Mouse (Mus musculus) cerebellum, postnatal 14 days (tissue): ENCODE results near the gene Kidins220.

Source experiments
- DNase-seq, 2 experiments: peaks; one replicate each; pipeline ENCODE4 v3.0.0; 2021; ENCODE audit warnings: mixed read lengths in 2 of 2

Gene Kidins220

DNA sequence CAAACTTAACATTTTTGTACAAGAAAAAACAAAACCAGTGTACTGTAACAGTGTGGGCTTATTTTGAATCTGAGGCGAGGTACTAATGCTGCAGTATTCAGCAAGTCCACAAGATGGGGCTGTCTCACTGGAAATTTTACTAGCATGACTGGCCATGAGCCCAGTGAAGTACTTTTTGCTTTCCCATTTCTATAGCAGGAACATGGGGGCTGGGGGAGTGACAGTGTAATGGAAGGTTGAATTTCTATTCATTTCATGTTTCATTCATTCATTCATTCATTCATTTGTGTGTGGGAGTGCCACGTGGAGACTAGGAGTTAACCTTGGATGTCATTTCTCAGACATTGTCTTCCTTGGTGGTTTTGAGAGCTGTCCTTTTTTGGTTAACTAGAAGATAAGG, 52.7 kb downstream of the Kidins220 start:
- DNase-seq, result peak; percentile 79 to 81

- DNase-seq, result peak; percentile 29 to 43
These were observed 59.1 kb downstream of the Kidins220 start for GRCm38 (mm10) chr12:25033662-25034337.

DNA sequence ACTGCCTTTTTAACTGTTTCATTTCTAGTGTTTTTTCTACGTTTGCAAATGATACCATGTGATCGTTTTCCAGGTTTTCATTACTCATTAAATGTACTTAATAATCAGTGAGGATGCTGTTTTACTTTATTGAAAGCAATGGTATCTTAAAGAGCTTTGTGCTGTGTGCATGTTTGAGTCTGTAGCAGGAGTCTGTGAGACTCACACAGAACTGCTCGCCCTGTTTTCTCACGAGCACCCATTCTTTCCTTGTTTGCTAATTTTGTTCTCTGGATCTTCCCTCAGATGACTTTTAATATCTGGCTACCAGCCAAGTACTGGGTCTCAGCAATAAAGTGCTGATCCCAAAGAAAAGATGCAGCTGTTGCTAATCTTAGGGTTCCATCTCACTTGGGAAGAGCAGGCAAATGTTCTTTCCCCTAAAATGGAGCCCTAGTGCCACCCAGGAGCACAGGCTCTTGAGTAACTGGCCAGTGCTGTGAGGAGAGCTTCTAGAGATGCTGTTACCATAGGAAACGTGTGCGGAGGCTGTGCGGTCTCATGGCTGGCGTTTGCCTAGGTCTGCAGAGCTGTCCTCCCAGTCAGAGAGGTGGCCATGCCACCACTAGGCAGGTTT, 59.7 kb downstream of the Kidins220 start:
- DNase-seq, result peak in 1 of 2 experiments; percentile 18

GRCm38 (mm10) chr12:25036024-25036423, 61.3 kb downstream of the Kidins220 start:
- no peak for DNase-seq

DNA sequence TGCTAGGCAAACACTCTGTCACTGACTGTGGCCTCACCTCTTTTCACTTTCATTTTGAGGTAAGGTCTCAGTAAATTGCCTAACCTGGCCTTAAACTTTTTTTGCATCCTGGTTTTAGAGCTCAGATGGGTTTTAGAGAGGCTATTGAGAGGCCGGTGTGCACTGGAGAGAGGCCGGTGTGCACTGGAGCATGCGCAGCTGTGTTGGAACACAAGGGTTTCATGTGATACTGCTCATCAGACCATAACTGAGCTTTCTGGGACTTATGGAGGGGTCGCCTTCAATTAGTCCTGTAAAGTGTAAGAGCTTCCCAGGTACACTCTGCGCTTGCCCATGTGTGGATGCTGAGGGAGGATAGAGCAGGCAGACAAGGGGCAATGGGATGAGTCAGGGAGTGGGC, 62.5 kb downstream of the Kidins220 start:
- no peak for DNase-seq

DNA sequence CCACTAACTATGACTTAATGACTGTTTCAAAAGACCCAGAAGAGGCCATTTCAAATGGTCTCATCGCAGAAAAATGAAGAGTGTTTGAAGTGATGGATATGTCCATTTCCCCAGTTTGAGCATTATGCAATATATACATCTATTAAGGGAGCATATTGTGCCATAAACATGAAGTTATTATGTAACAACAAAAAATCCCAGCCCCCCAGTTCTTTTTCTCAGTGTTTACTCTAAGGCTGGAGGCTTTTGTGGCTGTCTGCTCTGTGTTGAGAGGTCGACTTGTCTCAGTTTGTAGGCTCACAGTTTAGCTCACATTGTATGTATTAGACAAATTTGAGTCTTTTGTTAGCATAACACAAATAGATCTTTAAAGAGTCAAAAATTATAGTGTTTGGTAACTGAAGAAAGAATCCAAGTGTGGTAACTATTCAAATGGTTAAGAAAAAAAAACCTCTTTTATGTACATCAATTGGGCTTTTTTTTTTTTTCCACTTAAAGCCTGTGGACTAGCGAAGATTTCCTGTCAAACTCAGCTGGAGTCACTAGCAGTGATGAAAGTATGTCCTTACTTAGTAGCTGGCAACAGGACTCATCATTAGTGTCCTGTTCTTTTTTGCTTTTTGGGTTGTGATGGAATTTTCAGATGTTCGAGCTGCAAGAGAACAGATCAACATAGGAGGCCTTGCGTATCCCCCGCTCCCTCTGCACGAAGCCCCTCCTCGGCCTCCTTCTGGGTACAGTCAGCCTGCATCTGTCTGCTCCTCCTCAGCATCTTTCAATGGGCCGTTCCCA, 63.2 kb downstream of the Kidins220 start:
- DNase-seq, result no peak

DNA sequence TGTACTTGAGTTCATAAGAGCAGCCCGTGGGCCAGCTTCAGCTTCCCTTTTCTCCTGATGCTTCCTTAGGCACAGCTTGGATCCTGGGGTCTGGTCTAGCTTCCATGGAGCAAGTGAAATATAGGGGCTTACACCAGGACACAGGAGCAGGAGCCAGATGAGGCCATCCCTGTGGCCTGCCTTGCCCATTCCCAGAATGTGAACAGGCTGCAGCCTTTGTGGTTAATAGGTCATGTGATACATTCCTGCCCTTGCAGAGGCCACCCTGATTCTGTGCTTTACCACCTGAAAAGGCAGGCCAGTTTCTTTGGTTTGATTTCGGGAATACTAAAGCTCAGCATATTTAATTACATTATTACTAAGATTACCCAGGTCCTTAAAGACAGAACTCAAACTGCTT, 69.3 kb downstream of the Kidins220 start:
- no peak for DNase-seq

DNA sequence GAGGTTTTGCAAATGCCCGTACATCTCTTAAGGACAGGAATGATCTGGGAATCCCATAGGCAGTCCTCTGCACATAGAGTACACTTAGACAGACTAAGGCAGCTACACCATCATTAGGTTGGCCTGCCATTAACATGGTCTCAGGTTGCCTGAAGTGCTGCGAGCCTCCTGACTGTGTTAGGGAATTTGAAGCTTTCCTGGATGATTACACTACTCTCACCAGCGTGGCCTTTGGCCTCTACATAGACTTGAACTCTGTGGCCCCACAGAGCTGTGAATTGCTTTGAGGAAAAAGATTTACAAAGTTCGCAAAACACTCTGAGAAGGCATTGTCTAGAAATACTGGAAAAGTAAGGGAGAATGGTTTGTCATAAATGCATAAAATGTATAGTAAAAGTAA, 69.9 kb downstream of the Kidins220 start:
- no peak for DNase-seq

- DNase-seq, result no peak
These were observed 74.5 kb downstream of the Kidins220 start for GRCm38 (mm10) chr12:25049253-25049652.

DNA sequence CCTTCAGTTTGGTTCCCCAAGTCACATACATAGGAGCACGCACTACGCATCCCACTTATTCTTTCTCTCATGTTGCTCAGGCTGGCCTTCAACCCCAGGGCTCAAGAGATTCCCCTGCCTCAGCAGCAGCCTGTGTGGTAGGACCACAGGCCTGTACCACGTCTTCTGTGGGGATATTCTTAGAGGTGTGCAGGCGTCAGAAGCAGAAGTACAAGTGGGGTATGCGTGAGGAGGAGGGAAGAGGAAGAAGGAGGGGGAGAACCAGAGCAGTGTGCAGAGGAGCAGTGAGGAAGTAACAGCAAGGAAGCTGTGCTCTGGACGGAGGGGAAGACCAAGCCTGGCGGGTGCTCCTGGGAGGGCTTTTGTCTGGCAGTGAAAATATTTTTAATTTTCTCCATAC, 79.8 kb downstream of the Kidins220 start:
- no peak for DNase-seq

DNA sequence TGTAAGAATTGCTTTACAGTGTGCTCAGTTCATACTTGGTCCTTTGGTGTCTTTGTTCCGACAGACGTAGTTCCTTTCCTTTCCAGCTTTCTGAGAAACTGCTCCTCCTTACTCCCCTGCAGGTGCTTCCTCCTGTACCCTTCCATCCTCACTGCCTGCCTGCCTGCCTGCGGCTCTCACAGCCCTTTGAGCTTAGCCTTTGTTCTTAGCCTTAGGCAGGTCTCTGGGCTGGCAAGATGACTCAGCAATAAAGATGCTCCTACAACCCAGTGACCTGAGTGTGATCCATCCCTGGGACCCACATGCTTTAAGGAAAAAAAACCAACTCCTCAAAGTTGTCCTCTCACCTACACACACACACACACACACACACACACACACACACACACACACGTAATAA, 80.2 kb downstream of the Kidins220 start:
- no peak for DNase-seq

DNA sequence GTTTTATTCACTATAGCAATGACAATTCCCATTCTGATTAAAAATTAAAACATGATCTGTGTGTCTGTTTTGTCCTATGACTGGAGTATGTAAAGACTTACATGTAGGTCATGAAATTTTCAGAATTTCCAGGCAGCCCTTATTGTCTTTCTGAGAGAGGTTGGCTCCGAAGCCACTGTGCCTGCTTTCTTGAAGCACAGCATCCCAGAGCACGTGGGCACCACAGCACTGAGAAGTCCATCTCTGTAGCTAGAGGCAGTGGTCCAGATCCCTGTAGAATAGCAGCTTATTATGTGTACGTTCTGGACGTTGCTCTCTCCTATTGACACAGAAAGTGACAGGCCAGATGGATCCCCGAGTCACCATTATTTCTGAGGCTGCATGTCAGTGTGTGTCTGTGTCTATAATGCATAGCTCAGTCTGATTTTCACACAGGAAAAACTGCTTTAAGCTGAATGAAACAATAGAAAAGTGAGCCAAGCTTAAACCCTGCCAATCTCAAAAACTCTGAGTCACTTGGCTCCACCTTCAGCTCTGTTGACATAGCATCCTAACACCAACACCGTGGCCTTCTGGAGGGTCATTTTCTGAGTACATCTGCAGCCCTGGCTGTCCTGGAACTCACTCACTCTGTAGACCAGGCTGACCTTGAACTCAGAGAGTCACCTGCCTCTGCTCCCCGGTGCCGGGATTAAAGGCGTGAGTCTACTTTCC, 84.9 kb downstream of the Kidins220 start:
- DNase-seq, result no peak

DNA sequence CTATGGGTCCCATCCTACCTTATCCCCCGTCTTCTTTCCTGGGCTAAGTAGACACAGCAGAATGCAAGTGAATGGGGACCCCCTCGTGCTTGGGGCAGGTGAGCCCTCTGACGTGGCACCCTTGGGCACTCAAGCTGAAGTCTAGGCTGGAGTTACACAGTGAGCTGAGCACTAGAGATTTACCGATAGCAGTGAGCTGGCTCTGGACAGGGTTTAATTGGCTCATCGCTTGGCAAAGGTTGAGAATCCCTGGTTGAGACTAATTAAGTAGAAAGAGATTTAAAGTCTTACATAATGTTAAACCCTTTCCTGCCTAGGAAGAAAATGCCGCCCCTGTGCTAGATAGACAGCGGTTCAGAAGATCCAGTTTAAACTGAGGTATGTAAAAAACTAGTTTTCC, 86.2 kb downstream of the Kidins220 start:
- DNase-seq, result no peak

DNA sequence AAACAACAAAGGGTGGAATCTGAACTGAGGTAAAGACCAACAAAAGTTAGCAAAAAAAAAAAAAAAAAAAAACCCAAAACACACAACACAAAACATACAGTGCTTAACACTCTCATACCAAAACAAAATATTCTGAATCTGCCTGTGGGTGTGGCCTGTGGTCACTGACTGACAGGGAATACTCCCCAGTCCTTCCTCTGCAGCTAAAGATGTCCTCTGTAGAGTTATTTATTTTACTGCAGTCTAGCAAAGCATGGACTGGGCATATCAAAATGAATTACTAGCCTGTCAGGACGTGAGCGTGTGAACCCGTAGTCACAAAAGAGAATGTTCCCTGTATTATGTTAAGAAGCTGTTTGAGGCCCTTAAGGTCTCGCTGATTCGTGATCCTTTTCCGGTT, 87.5 kb downstream of the Kidins220 start:
- no peak for DNase-seq

GRCm38 (mm10) chr12:25073374-25073773, 98.6 kb downstream of the Kidins220 start:
- DNase-seq, result no peak

- no peak for DNase-seq
These were observed 99.6 kb downstream of the Kidins220 start for GRCm38 (mm10) chr12:25074344-25074743.

- no peak for DNase-seq
These were observed 108.8 kb downstream of the Kidins220 start for GRCm38 (mm10) chr12:25083260-25084178.

- no peak for DNase-seq
These were observed 112.2 kb downstream of the Kidins220 start for GRCm38 (mm10) chr12:25086966-25087365.

DNA sequence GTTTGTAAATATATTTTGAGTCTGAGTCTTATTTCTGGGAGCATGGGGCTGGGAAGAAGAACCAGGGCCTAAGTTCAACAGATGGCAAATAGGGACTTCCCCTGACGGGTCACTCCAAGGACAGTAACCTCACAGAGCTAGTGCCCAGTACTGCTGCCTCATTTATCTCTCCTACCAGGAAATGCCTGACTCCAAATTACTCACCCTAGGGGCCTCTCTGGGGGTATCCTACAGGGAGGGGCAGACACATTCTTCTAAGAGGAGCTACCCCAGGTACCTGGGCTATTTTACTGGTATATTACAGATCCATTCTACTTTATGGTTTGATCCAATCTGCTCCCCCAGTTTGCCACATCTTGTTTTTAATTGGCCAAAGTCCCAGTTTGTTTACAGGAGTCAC, 114.7 kb downstream of the Kidins220 start:
- no peak for DNase-seq

- peak; percentile 94 to 95 for DNase-seq
These were observed 117.4 kb downstream of the Kidins220 start for GRCm38 (mm10) chr12:25092027-25092704.

DNA sequence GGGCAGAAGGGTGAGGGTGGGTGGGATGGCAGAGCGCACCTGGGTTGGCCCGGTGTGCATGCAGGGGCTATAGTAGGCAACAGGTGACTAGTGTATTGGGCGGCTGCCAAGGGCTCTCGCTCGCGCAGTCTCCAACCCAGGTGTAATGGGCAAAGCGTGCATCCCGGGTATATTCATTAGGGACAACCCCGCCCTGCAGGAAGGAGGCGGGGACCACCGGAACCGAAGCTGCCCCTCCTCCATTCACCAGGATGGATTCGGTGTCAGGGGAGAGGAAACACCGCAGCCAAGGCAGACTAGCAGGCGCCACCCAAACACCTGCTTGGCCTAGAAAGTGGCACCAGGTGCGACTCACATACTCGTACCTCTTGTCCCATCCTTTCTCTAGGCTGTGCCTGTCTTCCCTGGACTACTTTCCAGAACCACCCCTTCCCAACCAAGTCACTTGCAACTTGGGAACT, 118.1 kb downstream of the Kidins220 start:
- peak; percentile 71 to 74 for DNase-seq
